Mouse (Mus musculus) layer of hippocampus, adult 11-12 months (tissue): ENCODE results near the gene Bmf.

Experiments
- DNase-seq: peaks from one replicate; pipeline ENCODE4 v3.0.0; 2022; ENCODE audit warnings: low spot score

The Bmf gene

GRCm38 (mm10) chr2:118512418-118513377, 36.8 kb downstream of the Bmf start:
- no peak for DNase-seq

DNA sequence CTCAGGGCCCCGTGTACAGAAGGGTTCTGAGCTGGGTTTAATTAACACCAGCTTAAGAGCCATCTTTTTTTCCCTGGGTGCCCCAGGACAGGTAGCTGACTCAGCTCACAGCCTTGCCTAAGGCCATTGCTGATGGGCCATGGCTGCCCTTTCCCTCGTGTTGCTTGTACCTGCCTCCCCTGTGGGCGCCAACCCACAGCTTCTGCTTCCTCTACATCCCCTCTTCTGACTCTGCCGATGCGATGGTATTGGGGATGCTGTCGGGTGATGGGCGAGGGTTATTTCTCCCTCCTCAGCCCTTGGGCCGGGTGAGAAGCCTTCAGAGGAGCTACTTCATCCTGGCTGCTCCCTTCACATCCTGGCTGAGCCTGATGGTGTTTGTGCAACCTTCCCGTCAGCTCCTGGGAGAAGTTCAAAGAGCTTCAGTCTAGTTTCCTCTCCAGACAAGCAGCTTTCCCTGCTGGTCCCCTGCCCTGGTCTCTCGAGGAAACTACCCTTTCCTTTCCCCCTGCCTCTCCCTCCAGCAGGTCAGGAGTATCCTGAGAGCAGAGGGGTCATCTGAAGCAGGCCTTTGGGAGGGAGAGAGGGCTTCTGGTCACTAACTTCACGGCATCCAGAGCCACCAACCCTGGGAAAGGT, 37.6 kb downstream of the Bmf start:
- no peak for DNase-seq

GRCm38 (mm10) chr2:118510447-118511310, 38.8 kb downstream of the Bmf start:
- DNase-seq = peak; percentile 91

GRCm38 (mm10) chr2:118509688-118510446, 39.6 kb downstream of the Bmf start:
- DNase-seq = no peak

DNA sequence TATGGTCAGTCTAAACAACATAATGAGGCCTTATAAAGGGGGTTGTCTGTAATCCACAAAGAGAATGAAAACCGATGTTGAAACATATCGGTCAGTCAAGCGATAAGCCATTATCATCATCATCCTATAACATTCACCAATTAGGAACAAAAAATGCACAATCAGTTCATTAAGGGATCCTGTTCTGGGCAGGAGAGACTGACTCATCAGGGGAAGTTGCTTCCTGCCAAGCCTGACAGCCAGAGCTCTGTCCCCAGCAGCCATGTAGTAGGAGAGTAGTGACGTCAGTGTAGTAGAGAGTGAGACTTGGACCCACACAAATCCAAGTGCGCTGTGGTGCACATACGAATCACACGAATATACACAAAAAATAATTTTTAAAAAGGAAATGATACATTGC, 42.4 kb downstream of the Bmf start:
- no peak for DNase-seq

- DNase-seq = no peak
These were observed 49.3 kb downstream of the Bmf start for GRCm38 (mm10) chr2:118500191-118500590.

- no peak for DNase-seq
These were observed 50.1 kb downstream of the Bmf start for GRCm38 (mm10) chr2:118499135-118499961.

DNA sequence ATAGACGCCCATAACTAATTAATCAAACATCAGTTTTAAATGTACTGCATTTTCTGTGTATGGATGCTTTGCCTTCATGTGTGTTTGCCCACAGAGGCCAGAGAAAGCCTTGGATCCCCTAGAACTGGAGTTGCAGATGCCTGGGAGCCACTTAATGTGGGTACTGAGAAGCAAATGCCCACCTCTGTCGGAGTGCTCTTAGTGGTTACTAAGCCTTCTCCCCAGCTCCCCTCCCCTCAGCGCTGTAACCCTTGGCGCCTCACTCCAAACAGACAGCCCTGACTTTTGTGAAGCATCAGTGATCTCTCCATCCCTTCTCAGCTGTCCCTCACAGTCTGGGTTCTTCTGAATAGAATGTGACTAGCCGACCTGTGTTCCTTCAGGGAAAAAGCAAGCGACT, 51.0 kb downstream of the Bmf start:
- no peak for DNase-seq

- no peak for DNase-seq
These were observed 51.6 kb downstream of the Bmf start for GRCm38 (mm10) chr2:118497890-118498289.

DNA sequence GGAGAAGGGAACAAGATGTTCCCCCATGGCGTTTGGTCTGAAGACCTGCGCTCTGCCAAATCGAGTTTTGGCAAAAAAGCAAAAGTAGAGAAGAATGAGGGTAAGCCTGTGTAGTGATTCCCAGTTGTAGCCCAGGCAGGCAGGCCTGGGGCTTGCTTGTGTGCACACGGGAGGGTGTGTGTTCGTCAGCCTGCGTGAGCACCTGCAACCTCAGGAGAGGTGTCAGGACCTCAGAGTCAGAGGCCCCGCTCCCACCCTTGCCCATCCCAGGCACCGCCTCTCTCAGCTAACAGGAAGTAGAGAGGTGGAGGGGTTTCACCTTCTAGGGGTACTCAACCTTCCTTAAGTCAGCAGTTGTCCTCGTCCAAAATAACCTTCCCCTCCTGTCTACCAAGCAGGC, 54.5 kb downstream of the Bmf start:
- no peak for DNase-seq

DNA sequence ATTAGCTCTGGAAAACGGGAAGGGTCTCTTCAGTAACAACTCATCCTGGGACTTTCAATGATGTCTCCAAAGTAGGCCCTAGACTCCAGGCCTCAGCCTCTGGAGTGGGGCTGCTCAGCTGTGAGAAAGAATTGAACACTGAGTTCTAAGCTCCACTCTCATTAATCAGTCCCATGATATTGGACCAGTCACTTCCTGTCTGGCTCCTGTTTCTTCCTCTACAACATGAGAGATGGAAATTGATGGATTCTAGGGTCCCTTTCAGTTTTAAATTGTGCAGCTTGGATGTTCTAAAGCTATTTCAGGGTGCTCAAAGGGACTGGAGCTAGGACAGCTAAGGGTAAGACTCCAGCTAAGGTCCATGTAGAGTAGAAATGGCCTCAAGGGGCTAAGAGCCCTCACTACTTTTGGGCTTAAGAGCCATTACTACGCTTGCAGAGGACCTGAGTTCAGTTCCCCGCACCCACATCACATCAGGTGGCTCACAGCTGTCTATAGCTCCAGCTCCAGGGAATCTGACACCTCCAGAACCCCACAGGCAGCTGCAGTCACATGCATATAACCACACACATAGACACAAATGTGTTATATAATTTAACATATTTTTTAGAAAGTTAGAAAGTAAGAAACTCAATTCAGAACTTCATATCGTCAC, 57.6 kb downstream of the Bmf start:
- no peak for DNase-seq

DNA sequence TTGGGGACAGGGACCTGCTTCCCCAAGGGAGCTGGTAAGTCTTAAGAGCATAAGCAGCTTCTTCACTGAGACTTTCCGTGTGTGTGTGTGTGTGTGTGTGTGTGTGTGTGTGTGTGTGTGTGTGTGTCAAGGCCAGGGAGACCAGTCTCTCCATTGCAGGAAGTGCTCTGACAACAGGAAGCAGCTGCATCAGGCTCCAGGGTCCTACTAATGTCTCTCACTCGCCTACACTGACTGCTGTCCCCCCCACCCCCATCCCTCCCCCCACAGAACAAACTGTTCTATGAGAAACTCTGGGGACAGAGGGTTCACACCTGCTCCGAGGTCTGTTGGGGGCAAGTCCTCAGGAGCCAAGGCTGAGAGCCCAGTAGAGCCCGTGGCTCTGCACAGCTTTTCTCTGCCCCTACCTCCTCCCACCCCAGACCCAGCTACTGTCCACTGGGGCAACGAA, 58.2 kb downstream of the Bmf start:
- no peak for DNase-seq

DNA sequence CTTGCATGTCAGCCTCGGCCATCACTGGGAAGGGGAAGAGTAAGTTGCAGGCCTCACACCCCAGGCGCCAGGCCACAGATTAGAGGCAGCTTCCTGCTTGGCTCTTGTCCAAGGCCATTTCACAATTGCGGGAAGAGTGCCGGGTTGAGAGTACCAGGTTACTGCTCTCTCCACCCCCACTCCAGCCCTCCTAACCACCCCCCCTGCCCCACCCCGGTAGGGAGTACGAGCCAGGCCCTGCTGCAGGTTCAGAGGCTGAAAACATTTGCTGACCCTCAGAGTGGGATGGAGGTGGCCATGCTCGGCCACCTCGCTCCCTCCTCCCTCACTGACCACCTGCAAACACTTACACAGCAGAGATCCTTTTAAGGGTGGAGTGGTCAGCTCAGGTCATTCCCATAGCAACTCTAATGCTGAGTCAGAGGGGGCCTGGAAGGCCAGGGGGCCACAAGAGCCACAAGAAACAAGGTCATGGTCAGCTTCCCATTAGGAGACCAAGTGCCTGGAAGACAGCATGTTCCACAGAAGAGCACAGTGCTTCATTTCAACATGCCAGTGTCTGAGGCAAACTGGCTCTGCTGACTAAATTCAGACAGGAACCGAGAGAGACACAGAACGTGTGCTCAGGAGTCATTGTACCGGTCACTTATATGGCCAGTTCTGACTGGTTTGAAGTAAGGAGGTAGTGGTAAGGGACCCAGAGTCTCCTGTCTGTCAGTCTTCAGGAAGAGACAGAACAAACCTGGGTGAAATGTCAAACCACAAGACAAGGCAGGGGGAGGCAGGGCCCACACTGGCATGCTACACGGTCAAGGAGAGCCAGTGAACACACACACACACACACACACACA, 59.0 kb downstream of the Bmf start:
- peak; percentile 73 for DNase-seq

- DNase-seq = no peak
These were observed 61.7 kb downstream of the Bmf start for GRCm38 (mm10) chr2:118487806-118488205.

GRCm38 (mm10) chr2:118486933-118487332, 62.6 kb downstream of the Bmf start:
- DNase-seq = peak; percentile 81

DNA sequence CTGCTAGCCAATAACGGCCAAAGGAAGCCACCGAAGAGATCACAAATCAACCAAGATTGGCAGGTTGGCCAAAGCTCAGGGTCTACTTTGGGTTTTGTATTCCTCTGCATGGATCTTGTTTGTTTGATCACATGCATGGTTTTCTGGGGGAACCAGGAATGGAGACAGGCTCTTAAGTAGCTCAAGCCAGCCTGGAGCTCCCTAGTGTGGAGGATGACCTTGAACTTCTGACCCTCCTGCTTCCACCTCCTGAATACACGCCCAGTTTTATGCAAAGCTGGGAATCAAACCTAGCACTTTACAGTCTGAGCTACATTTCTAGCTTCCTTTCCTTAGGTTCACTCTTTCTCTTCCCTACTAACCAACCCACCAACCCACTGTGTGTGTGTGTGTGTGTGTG, 64.1 kb downstream of the Bmf start:
- DNase-seq = no peak

- no peak for DNase-seq
These were observed 65.0 kb downstream of the Bmf start for GRCm38 (mm10) chr2:118484386-118484898.

GRCm38 (mm10) chr2:118483032-118483431, 66.5 kb downstream of the Bmf start:
- DNase-seq = no peak

GRCm38 (mm10) chr2:118480886-118481285, 68.6 kb downstream of the Bmf start:
- no peak for DNase-seq
